Mouse (Mus musculus): ENCODE results near the gene Ube2d2b. TPM values are rescaled to one million over a fixed set of nuclear protein-coding genes. Genes with fewer than 3 reads are reported as not detected.

Gene Ube2d2b
- total RNA-seq, 2 experiments from 2014 or later: not detected

DNA sequence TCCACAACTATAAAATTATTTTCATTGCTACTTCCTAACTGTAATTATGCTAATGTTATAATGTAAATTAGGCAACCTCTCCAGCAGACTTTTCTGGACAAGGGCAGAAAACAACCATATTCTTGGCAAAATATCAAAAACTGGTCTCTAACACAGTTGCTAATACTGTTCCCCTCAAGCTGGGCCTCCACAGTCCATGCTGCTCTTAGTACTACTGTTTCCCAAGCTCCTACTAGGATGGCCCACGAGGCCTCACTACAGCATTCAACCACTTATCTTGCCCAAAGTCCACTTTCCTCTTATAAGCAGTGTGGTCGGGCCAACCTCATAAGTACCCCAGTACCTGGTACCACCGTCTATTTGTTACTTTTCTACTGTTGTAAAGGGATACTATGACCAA, 24.7 kb downstream of the Ube2d2b start:
- DNase-seq (ENCODE audit: low spot score in 2 of 2): no peak

- no peak for DNase-seq (ENCODE audit: low spot score in 2 of 2)
These were observed 25.6 kb downstream of the Ube2d2b start for GRCm38 (mm10) chr5:107855546-107855945.

- no peak for DNase-seq (ENCODE audit: low spot score in 2 of 2)
These were observed 29.1 kb downstream of the Ube2d2b start for GRCm38 (mm10) chr5:107858963-107859362.

- DNase-seq (ENCODE audit: low spot score in 2 of 2): no peak
These were observed 34.1 kb downstream of the Ube2d2b start for GRCm38 (mm10) chr5:107863971-107864370.

DNA sequence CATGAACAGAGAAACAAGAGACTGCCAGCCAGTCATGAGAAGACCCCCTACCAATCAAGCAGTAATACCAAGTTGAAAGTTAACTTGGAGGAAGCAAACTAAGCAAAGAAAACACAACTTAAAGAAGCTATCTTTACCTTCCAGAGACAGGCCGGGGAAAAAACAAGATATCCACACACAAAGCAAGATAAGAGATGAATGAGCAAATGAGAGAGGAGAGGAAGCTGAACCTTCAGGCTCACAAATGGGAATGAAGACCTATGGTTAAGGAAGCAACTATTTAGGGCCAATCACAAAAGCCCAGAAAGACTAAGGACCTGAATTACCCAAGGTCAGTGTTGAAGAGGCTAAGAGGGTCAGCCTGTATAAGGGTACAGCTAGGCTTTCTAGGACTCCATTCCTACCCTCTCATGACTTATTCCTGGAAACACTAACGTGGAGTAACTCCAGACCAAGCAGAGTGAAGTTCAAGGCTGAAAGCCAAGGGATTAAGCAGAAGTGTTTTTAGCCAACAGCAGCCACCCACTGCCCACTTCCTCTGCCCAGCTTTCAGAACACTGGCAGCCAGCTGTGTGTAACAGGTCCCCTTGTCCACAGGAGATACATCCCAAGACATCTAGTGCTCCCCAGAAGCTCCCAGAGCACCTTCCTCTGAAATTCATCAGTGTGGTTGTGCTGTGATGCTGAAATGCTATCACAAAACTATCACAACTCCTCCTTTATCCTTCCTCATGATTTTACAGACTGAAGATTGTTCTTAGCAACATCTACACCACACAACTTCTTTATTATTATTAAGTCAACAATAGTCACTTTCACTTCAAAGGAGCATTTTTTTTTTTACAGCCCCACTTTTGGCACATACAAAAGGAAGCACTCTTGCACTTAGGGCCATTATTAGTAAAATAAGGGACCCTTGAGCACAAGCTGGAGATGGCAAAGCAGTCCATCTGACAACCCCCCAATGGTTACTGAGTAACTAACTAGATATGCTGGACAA, 36.5 kb downstream of the Ube2d2b start:
- DNase-seq (ENCODE audit: low spot score in 2 of 2): no peak

DNA sequence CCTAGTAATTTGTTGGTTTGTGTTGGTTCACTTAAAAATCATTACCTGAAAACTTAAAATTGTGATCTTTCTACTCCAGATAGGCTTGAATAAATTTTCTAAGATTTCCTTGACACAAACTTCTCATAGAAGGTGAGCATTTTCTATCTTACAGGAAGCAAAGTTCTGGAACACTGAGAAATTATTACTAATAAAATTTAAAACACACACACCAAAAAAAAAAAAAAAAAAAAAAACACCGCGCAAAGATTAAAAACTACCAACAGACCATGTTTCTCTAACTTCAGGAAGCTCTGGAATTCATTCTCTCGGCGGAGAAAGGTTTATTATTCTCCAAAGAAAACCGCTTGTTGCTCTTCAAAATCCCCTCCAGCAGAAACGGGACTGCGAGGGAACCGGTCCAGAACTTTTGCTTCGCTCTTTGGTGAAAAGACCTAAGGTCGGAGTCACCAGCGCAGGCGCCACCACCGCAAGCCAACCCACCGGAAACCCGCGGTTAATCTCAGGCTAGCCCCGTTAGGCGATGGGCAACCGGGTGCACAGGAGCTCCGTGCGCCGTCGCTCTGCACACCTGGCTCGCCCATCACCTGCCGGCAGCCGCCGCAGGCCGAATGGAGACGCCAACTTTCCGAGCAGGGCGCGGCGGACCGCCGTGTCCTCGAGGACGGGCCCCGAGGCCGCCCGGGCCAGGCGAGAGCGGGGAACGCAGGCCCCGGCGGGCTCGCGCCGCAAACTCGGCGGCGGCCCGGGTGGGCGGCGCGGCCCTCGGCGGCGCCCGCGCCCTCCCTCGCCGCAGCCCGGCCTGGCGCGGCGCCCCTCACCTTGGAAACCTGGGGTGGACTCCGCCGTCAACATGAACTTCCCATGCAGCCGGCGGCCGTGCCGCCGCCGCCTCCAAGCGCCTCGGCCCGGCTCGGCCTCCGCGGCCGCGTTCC, 38.3 kb downstream of the Ube2d2b start:
- DNase-seq (ENCODE audit: low spot score in 2 of 2): peak; percentile 59 to 66

DNA sequence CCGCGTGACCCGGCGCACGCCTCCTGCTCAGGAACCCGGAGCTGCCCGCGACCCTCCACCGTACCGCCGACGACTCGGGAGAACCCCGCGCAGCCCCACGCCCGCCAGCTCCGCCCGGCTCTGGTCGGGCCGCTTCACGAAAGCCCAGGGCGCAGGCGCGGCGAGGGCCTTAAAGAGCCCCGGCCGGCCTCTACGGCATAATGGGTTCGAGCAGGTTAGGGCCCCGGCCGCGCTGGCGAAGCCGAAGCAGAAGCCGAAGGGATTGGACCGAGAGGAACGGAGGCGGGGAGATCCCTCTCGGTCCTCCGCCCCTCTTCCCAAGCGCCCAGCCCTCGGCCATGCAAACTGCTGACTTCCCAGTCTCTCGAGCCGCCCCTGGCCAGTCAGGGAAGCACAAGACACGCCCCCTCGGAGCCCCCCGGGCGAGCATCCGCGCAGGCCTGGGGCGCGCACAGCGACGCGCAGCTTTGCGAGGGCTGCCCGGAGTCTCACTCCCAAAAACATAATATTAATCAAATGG, 39.1 kb downstream of the Ube2d2b start:
- DNase-seq (ENCODE audit: low spot score in 2 of 2): peak; percentile 87 to 91

DNA sequence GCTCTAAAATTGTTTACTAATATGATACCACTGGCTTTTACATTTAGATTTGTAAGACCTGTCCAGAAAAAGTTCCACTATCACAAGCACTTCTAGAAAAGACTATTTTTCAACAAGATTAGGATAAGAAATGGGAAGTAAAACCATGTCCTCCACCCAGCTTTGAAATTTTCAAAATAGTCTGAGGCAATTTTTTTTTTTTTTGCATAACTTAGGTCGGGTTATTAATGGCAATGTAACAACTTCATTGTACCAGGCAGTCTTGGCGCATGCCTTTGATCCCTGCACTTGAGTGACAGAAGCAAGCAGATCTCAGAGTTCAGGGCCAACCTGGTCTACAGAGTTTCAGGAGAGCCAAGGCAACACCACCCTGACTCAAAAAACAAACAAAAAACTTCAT, 39.8 kb downstream of the Ube2d2b start:
- DNase-seq (ENCODE audit: low spot score in 2 of 2): no peak

DNA sequence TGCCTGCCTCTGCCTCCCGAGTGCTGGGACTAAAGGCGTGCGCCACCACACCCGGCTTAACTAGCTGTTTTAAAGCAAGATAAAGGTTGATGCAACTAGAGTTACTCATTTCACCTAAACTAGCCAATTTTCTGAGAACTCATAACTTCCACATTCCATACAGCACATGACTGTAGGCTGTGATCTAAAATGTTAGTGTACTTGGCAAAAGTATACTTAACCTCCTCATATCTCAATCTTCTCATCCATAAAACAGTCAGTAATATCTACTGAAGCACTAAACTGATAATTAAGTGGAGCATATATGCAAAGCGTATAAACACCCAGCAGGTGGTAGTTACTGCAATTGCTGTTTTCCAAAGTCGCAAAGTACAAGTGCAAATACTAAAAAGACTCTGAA, 43.4 kb downstream of the Ube2d2b start:
- DNase-seq (ENCODE audit: low spot score in 2 of 2): no peak

DNA sequence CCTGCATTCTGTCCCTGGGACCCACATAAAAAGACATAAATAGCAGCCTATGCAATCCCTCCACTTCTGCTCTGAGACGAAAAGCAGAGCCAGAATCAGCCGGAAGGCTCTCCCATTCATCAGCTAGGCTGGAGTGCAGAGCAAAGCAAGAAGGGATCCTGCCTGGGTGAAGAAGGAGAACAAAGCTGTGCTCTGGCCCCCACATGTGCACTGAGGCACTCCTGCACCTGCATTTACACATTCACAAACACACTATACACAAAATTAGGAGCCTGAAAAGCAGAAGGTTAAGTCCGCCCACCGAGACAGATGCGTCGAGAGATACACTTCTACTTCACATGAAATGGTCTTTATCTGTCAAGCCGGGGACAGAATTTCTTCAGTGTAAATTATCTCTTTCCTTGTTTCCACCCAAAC, 44.0 kb downstream of the Ube2d2b start:
- no peak for DNase-seq (ENCODE audit: low spot score in 2 of 2)

DNA sequence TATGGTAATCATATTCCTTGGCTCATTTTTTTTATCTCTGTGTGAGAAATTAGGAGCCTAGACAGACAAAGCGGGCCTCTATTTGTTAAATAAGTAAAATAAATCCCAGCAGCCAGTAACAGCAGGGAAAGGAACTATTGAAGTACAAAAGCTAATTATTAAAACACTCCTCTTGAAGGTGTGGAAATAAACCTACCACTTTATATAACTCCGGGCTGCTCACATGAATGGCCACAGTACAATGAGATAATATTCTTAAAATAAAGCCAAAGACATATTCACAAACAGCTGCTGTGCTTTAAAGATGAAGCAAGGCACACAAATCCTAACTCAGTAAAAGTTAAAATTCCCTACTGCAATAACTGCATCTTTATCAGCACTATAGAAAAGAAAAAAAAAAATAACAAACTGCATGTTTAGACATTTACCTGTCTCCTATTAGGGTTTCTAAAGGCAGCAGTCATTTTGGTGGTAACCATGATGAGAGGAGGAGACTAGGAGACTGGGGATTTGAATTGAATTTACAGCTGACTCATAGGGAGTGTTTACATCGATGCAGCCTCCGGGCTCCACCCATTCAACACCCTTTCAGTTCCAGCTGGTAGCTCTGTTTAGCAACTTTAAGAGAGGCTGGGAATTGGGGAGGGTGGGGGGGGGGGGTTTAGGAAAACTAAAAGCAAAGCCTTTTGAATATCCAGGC, 44.8 kb downstream of the Ube2d2b start, which contains the start of gene Evi5:
Evi5 (minus strand) TSS at position 547 of the 700 bp plus-strand sequence.
- DNase-seq (ENCODE audit: low spot score in 2 of 2): no peak

DNA sequence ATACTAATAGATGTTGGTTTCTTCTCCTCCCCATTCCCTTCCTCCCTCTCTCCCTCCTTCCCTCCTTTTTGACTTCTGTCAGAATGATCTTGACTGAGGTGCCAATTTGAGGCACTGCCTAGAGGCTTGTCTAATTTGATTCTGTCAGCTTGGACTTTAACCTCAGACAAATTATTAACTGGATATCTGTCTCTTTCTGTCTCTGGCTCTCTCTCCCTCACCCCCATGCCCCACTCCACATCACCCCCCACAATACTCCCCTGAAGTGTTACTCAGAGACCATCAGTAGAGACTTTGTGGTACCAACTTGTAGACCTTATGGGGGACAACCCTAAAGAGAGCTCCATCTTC, 45.3 kb downstream of the Ube2d2b start:
- DNase-seq (ENCODE audit: low spot score in 2 of 2): no peak

DNA sequence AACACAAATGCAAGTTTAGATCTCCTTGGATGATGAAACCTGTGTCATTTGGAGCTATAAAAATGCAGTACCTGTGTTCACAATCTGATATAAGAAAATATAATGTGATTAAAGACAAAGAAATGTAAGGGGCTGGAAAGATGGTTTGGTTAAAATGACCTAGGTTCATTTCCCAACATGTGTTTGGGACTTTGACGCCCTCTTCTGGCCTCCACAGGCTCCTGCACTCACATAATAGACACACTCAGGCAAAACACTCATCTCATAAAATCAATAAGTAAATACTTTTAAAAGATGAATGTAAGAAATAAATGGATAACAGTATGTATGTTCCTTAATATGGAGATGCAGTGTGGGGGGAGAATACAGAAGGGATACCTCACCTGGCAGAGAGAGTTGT, 47.2 kb downstream of the Ube2d2b start:
- DNase-seq (ENCODE audit: low spot score in 2 of 2): no peak

- no peak for DNase-seq (ENCODE audit: low spot score in 2 of 2)
These were observed 50.8 kb downstream of the Ube2d2b start for GRCm38 (mm10) chr5:107880710-107881109.

Other genes with a start within 250 kb of the Ube2d2b start
- gene Rpap2, start 232.7 kb upstream of the Ube2d2b start, total RNA-seq (2021): 10 to 100 TPM; 12.1 to 14.1 TPM
- gene Glmn, start 232.2 kb upstream of the Ube2d2b start, total RNA-seq (2021): 1 to 10 TPM; 5.2 to 6.7 TPM
- gene Gfi1, start 104.1 kb upstream of the Ube2d2b start, total RNA-seq (2021): under 1 TPM in 1 of 2 experiments, not detected in 1; 0.32 TPM
- gene Evi5, start 45.0 kb downstream of the Ube2d2b start, total RNA-seq (2021): 10 to 100 TPM; 46.2 to 61.5 TPM
- 10 to 100 TPM; 57.0 to 65.2 TPM for gene Rpl5, start 70.4 kb downstream of the Ube2d2b start, total RNA-seq (2021)
- 1 to 10 TPM; 3.7 to 5.2 TPM for gene Fam69a, start 157.0 kb downstream of the Ube2d2b start, total RNA-seq (2021)
- gene Mtf2, start 235.6 kb downstream of the Ube2d2b start, total RNA-seq (2021): 10 to 100 TPM; 16.4 to 27.0 TPM